Mouse (Mus musculus): ENCODE measurements around the gene Bmper. TPM values are rescaled to one million over a fixed set of nuclear protein-coding genes. Genes with fewer than 3 reads are reported as not detected.
A peak's percentile ranks its signal among the peaks of the same experiment; 100 is the strongest.

Bmper gene
- total RNA-seq, 2 experiments from 2014 or later = 3.2 to 3.3 TPM

DNA sequence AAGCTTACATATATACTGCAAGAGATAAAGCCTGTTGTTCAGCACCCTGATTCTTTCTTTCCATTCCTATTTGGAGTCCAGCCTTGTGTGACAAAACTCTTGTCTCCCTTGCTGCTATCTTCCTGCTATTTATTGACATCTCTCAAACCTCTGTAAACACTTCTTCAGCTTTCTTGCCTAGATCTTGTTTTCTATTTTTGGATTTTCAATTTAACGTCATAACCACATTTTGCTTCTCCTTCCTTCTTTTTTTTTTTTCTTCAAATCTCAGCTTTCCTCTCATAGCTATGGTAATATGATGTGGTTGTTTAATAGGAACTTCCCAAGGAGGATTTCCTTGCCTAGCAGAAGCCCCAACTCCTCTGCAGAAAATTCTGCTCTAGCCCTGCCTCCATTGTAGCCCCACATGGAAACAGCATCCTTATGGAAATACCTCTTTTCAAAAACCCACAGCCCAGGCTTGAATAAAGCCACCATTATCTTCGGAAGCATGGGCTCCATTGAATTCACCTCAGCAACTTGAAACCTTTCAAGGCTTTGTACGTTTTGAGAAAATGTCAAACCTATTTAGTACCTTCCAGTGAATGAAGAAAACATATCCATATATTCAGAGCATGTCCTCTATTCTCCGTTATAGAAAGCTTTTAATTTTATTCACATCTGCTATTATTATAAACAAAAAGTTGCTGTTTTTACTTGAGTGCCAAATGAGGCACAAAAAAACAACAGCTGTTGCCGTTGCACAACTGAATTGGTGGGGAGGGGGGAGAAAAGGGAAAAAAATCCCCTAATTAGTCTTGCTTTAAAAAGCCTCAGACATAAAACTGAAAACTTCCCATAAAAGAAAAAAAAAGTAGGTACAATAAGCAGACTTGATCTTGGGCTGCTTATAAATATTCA is 155.2 kb downstream of the Bmper start:
- DNase-seq = no peak

GRCm38 (mm10) chr9:23378731-23379170 is 155.9 kb downstream of the Bmper start:
- DNase-seq = peak; percentile 23

DNA sequence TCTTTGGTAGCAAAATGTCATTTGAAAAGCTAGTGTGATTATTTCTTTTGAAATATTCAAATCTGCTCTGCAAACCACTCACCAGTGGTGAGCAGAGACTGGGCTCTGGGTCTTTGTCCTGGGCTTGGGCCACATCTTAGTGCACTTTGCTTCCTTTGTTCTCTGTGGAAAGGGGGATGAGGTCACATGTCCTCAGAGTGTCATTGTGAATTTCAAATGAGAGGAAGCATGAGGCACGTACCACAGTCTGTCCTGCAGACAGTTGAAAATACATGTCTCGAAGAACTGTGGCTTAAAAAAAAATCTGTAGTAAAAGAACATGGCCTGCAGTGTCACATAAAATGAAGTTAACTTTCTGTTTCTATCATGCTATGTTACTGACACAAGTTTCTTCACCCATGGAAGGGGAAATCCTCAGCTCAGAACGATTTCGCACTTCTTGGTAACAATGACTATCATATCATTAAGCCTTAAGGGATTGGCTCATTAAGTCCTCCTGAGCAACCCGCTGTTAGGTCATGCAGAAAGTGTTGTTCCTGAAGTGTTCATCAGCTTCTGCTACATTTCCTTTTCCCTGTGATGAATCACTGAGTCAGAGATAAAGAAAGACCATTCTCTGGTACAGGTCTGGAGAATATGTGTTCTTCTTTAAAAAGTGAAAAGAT is 157.4 kb downstream of the Bmper start:
- DNase-seq = peak; percentile 8

- DNase-seq = no peak
Observed at GRCm38 (mm10) chr9:23383291-23383690, 160.4 kb downstream of the Bmper start.

- no peak for DNase-seq
Observed at GRCm38 (mm10) chr9:23383837-23384236, 161.0 kb downstream of the Bmper start.

- peak; percentile 26 for DNase-seq
Observed at GRCm38 (mm10) chr9:23384880-23385279, 162.0 kb downstream of the Bmper start.

- no peak for DNase-seq
Observed at GRCm38 (mm10) chr9:23386201-23386600, 163.3 kb downstream of the Bmper start.

GRCm38 (mm10) chr9:23390118-23390517 is 167.2 kb downstream of the Bmper start:
- no peak for DNase-seq

DNA sequence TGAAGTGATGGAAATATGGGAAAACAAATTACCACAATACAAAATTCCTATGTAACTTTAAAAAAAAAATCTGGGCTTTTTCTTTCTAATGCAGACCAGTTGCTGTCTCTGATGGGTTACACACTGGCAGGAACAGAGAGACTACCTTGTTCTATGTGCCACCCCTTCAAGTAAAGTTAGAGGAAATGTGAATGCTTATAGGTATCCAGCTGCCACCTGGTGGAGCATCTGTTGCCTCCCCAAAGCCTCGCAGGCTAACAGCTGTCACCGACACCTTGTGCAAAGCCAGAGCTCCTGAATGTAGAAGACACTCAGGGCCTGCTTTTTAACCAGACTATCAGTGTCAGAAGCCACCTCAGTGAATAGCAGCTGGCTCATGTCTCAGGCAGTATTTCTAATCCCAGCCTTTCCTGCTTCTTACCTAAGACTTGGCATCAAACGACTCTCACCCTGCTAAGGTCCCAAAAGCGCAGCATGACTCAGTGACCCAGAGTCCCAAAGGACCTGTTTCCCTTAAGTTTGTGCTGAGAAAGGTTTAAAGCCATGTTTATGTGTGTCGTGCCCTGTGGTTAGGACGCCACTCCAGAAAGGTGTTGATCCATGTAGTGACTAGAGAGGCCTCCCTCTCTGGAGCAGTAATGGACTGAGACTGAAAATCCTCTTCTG is 171.9 kb downstream of the Bmper start:
- DNase-seq = peak; percentile 43

GRCm38 (mm10) chr9:23396186-23396585 is 173.3 kb downstream of the Bmper start:
- peak; percentile 55 for DNase-seq

DNA sequence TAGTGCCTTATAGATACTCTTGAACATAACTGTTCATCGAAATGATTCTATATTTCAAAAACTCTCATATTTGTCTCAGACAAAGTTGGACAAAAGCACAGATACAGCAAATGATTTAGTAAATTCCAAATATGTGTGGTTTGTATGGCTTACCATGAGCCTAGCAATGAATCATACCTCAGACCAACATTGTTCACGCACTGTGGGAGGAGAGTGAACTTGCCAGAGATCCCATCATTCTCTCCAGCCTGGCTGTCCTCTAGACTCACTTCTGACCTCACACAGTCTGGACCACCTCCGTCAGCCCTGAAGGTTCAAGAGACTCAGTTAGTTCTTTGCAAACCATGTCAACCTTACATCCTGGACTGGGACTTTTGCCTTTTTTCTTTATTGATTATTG is 175.0 kb downstream of the Bmper start:
- no peak for DNase-seq

GRCm38 (mm10) chr9:23399638-23400284 is 176.9 kb downstream of the Bmper start:
- no peak for DNase-seq

- DNase-seq = no peak
Observed at GRCm38 (mm10) chr9:23407416-23407815, 184.5 kb downstream of the Bmper start.

DNA sequence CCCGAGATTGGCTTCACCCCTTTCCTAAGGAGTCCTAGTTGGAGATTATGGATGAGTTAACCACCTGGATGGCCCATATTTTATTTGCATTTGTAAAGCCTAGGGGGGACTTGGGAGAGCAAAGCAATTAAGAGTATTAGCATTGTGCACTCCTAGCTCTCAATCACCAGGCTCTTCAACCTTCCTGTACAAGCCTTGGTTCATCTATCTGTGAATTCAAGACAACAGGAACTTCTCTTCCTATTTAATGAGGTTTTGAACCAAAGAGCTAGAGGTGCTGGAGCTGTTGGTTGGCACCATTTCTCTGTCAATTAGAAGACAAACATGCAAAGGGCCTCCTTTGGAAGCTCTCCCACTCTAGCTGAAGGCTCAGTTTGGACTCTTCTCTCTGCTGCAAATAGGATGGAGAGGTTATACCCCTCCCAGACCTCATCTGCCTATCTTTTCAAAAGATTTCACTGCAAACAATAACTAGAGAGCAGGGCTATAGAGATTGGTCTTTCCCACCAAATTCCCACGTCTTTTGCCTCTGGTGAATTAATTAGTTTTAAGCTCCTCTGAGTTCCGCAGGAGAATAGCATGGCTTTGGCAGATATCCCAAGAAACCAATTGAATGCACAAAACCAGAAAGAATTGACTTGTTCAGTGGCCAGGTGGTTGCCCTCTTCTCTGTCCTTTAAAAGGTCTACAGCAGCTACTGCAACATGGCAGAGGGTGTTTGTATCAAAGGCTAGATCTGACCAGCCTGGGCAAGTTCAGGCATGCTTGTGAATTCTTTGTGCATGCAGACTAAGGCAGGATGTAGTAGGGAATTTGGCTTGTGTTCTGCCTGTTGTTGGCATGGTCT is 185.3 kb downstream of the Bmper start:
- no peak for DNase-seq

- peak; percentile 45 for DNase-seq
Observed at GRCm38 (mm10) chr9:23410567-23410966, 187.7 kb downstream of the Bmper start.

DNA sequence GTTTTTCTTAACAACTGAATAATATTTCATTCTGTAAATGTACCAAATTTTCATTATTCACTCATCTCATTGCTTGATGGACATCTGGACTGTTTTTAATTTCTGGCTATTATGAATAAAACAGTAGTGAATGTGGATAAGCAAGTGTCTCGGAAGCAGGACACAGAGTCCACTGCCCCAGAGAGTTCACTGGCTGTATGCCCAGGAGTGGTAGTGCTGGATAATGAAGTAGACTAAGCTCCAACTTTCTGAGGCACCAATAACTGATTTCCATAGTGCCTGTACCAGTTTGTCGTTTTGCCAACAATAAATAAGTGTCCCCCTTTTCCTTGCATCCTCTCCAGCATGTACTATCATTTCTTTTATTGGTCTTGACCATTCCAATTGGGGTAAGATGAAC is 190.1 kb downstream of the Bmper start:
- DNase-seq = peak; percentile 58

- no peak for DNase-seq
Observed at GRCm38 (mm10) chr9:23419107-23419506, 196.2 kb downstream of the Bmper start.

- no peak for DNase-seq
Observed at GRCm38 (mm10) chr9:23423748-23424147, 200.9 kb downstream of the Bmper start.

DNA sequence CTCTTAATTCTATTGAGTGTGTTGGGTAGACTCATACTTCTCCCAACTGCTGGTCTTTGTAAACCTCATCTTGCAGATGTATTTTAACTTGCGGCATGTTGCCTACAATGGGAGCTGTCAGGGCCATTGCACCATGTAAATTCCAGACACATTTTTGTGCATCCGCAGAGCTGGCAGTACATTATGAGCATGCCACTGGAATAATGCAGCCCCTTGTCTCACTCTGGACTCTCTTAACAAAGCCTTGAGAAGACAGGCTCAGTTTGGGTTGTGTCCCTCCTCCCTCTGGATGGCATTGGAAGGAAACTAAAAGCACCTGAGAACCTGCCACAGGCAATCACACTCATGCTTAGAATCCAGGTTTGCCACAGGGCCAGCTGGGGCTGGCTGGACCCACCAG is 209.8 kb downstream of the Bmper start:
- DNase-seq = no peak

GRCm38 (mm10) chr9:23433238-23433637 is 210.4 kb downstream of the Bmper start:
- DNase-seq = no peak

- DNase-seq = peak; percentile 24
Observed at GRCm38 (mm10) chr9:23436751-23437150, 213.9 kb downstream of the Bmper start.

GRCm38 (mm10) chr9:23438662-23439061 is 215.8 kb downstream of the Bmper start:
- no peak for DNase-seq
